Mouse (Mus musculus): ENCODE results near the gene Selenot. TPM values are rescaled to one million over a fixed set of nuclear protein-coding genes. Genes with fewer than 3 reads are reported as not detected.
A peak's percentile ranks its signal among the peaks of the same experiment; 100 is the strongest.

The Selenot gene
- 14.8 and 15.6 TPM in 2 replicates for polyA plus RNA-seq (2015; fragmentation: Nextera tagmentation; extraction: Ambion mirVana)

GRCm38 (mm10) chr3:58576137-58577066 is at the start of gene Selenot:
Gene Selenot (plus strand): TSS chr3:58576636.
- H3K4me2 ChIP-seq = peak within 1 kb of the TSS; percentile 60
- H3K9me3 ChIP-seq (replicated peaks) = no peaks in the 10 kb centered on the region
- H3K27ac ChIP-seq = peak within 1 kb of the TSS; percentile 97
- H3K27me3 ChIP-seq = no peaks in the 10 kb centered on the region
- H3K4me1 ChIP-seq (replicated peaks) = peaks cover 33% of the 10 kb centered on the region
- peak; percentile 90 for ATAC-seq (ENCODE audit: low read depth)
- WGBS (ENCODE audit: insufficient replicate concordance) = 2% methylated on average over 59 of the region's 59 CpGs
- peak; percentile 94 for DNase-seq
- peak within 1 kb of the TSS; percentile 99 for H3K9ac ChIP-seq
- peak within 1 kb of the TSS; percentile 94 for H3K4me3 ChIP-seq (replicated peaks)
- H3K36me3 ChIP-seq = peaks cover 17% of the 10 kb centered on the region

- no peak overlapping the region for H3K27ac ChIP-seq
- DNase-seq (no peak), ATAC-seq (ENCODE audit: low read depth) (no peak)
- H3K4me3 ChIP-seq (replicated peaks) = no peak overlapping the region
- H3K9me3 ChIP-seq (replicated peaks) = no peaks in the 10 kb centered on the region
- peaks cover 61% of the 10 kb centered on the region for H3K36me3 ChIP-seq
- H3K27me3 ChIP-seq = no peaks in the 10 kb centered on the region
- no peaks in the 10 kb centered on the region for H3K4me1 ChIP-seq (replicated peaks)
- 80% methylated on average over 3 of the region's 3 CpGs for WGBS (ENCODE audit: insufficient replicate concordance)
- no peak overlapping the region for H3K4me2 ChIP-seq
- H3K9ac ChIP-seq = no peak overlapping the region
These were observed 39.9 kb upstream of the Selenot start for GRCm38 (mm10) chr3:58536573-58536972.

- WGBS (ENCODE audit: insufficient replicate concordance) = 60% methylated on average over 1 of the region's 1 CpGs
- Histone ChIP-seq H3K9me3 (replicated peaks) (no peaks in the 10 kb centered on the region), H3K9ac (no peak overlapping the region), H3K4me1 (replicated peaks) (no peaks in the 10 kb centered on the region), H3K4me3 (replicated peaks) (no peak overlapping the region), H3K27me3 (no peaks in the 10 kb centered on the region), H3K27ac (no peak overlapping the region), H3K4me2 (no peak overlapping the region), H3K36me3 (peaks cover 83% of the 10 kb centered on the region)
- no peak for ATAC-seq (ENCODE audit: low read depth)
- no peak for DNase-seq
These were observed 24.2 kb upstream of the Selenot start for GRCm38 (mm10) chr3:58552001-58552811.

GRCm38 (mm10) chr3:58556649-58557048 is 19.8 kb upstream of the Selenot start:
- Histone ChIP-seq H3K4me1 (replicated peaks) (no peaks in the 10 kb centered on the region), H3K27me3 (no peaks in the 10 kb centered on the region), H3K9ac (no peak overlapping the region), H3K4me2 (no peak overlapping the region), H3K27ac (no peak overlapping the region), H3K4me3 (replicated peaks) (no peak overlapping the region), H3K36me3 (peaks cover 61% of the 10 kb centered on the region), H3K9me3 (replicated peaks) (no peaks in the 10 kb centered on the region)
- 64% methylated on average over 7 of the region's 7 CpGs for WGBS (ENCODE audit: insufficient replicate concordance)
- no peak for DNase-seq
- no peak for ATAC-seq (ENCODE audit: low read depth)

GRCm38 (mm10) chr3:58559887-58560286 is 16.5 kb upstream of the Selenot start:
- 0 out of 2 replicates have a peak, but pooled peaks cover 2% of the 10 kb centered on the region for H3K9me3 ChIP-seq (replicated peaks)
- WGBS (ENCODE audit: insufficient replicate concordance) = 46% methylated on average over 2 of the region's 2 CpGs

GRCm38 (mm10) chr3:58561437-58561836 is 15.0 kb upstream of the Selenot start:
- Histone ChIP-seq H3K4me2 (no peak overlapping the region), H3K4me3 (replicated peaks) (no peak overlapping the region), H3K27ac (no peak overlapping the region), H3K9ac (no peak overlapping the region), H3K36me3 (peaks cover 18% of the 10 kb centered on the region), H3K27me3 (no peaks in the 10 kb centered on the region), H3K4me1 (replicated peaks) (no peaks in the 10 kb centered on the region), H3K9me3 (replicated peaks) (0 out of 2 replicates have a peak, but pooled peaks cover 2% of the 10 kb centered on the region)
- DNase-seq = no peak
- no peak for ATAC-seq (ENCODE audit: low read depth)
- 63% methylated on average over 2 of the region's 2 CpGs for WGBS (ENCODE audit: insufficient replicate concordance)

More at GRCm38 (mm10) chr3:58559887-58560286, 16.5 kb upstream of the Selenot start:
- Histone ChIP-seq H3K4me2 (no peak overlapping the region), H3K27ac (no peak overlapping the region), H3K4me3 (replicated peaks) (no peak overlapping the region), H3K27me3 (no peaks in the 10 kb centered on the region), H3K9ac (no peak overlapping the region), H3K36me3 (peaks cover 33% of the 10 kb centered on the region), H3K4me1 (replicated peaks) (no peaks in the 10 kb centered on the region)
- no peak for ATAC-seq (ENCODE audit: low read depth)
- DNase-seq = no peak

GRCm38 (mm10) chr3:58570821-58571220 is 5.6 kb upstream of the Selenot start:
- Histone ChIP-seq H3K36me3 (no peaks in the 10 kb centered on the region), H3K4me3 (replicated peaks) (no peak overlapping the region), H3K4me2 (no peak overlapping the region), H3K4me1 (replicated peaks) (peaks cover 3% of the 10 kb centered on the region), H3K9me3 (replicated peaks) (no peaks in the 10 kb centered on the region), H3K27me3 (no peaks in the 10 kb centered on the region), H3K9ac (no peak overlapping the region), H3K27ac (no peak overlapping the region)
- DNase-seq (no peak), ATAC-seq (ENCODE audit: low read depth) (no peak)
- WGBS (ENCODE audit: insufficient replicate concordance) = 77% methylated on average over 3 of the region's 3 CpGs

GRCm38 (mm10) chr3:58577067-58577503 is 649 bp downstream of the Selenot start:
- under 1% methylated on average over 36 of the region's 36 CpGs for WGBS (ENCODE audit: insufficient replicate concordance)
- peak overlapping the region; percentile 99 for H3K9ac ChIP-seq
- no peaks in the 10 kb centered on the region for H3K9me3 ChIP-seq (replicated peaks)
- H3K4me2 ChIP-seq = peak overlapping the region; percentile 60
- ATAC-seq (ENCODE audit: low read depth) (peak; percentile 82), DNase-seq (peak; percentile 48)
- peak overlapping the region; percentile 97 for H3K27ac ChIP-seq
- H3K27me3 ChIP-seq = no peaks in the 10 kb centered on the region
- H3K36me3 ChIP-seq = peaks cover 17% of the 10 kb centered on the region
- H3K4me1 ChIP-seq (replicated peaks) = peaks cover 40% of the 10 kb centered on the region
- H3K4me3 ChIP-seq (replicated peaks) = peak overlapping the region; percentile 94

- WGBS (ENCODE audit: insufficient replicate concordance) = 22% methylated on average over 8 of the region's 8 CpGs
- Histone ChIP-seq H3K4me3 (replicated peaks) (peak overlapping the region; percentile 94), H3K27me3 (no peaks in the 10 kb centered on the region), H3K4me1 (replicated peaks) (peaks cover 45% of the 10 kb centered on the region), H3K36me3 (peaks cover 17% of the 10 kb centered on the region), H3K9me3 (replicated peaks) (no peaks in the 10 kb centered on the region), H3K9ac (peak overlapping the region; percentile 99), H3K4me2 (peak overlapping the region; percentile 60), H3K27ac (no peak overlapping the region; the same call in 1 of the 2 replicates)
- no peak for DNase-seq
- ATAC-seq (ENCODE audit: low read depth) = no peak
These were observed 1.1 kb downstream of the Selenot start for GRCm38 (mm10) chr3:58577506-58578050.

GRCm38 (mm10) chr3:58581530-58581929 is 5.1 kb downstream of the Selenot start:
- H3K36me3 ChIP-seq = peaks cover 28% of the 10 kb centered on the region
- no peaks in the 10 kb centered on the region for H3K27me3 ChIP-seq
- H3K9ac ChIP-seq = no peak overlapping the region
- ATAC-seq (ENCODE audit: low read depth) (no peak), DNase-seq (no peak)
- WGBS (ENCODE audit: insufficient replicate concordance) = 82% methylated on average over 4 of the region's 4 CpGs
- H3K4me2 ChIP-seq = no peak overlapping the region
- peaks cover 51% of the 10 kb centered on the region for H3K4me1 ChIP-seq (replicated peaks)
- no peak overlapping the region for H3K4me3 ChIP-seq (replicated peaks)
- H3K9me3 ChIP-seq (replicated peaks) = no peaks in the 10 kb centered on the region
- no peak overlapping the region for H3K27ac ChIP-seq

- WGBS (ENCODE audit: insufficient replicate concordance) = 28% methylated on average over 5 of the region's 5 CpGs
- ATAC-seq (ENCODE audit: low read depth) = peak; percentile 49; the same call in 1 of the 2 replicates
These were observed 5.9 kb downstream of the Selenot start for GRCm38 (mm10) chr3:58582297-58582696.

More at GRCm38 (mm10) chr3:58582297-58582696, 5.9 kb downstream of the Selenot start:
- Histone ChIP-seq H3K36me3 (peaks cover 35% of the 10 kb centered on the region), H3K4me2 (peak overlapping the region; percentile 1; the same call in 1 of the 2 replicates), H3K9me3 (replicated peaks) (no peaks in the 10 kb centered on the region), H3K9ac (no peak overlapping the region), H3K27me3 (no peaks in the 10 kb centered on the region), H3K4me3 (replicated peaks) (no peak overlapping the region), H3K27ac (peak overlapping the region; percentile 7), H3K4me1 (replicated peaks) (peaks cover 51% of the 10 kb centered on the region)
- no peak for DNase-seq
